Mouse (Mus musculus) hindbrain, embryonic 15.5 days (tissue): Measurements from ENCODE around the gene Vmn1r61. TPM values are rescaled to one million over a fixed set of nuclear protein-coding genes. Genes with fewer than 3 reads are reported as not detected.

ENCODE experiments used
- ATAC-seq: fragments of 200-750 bp; cut with Nextera tagmentation; 2 replicates; pipeline ENCODE4 v1.8.0; 2017; ENCODE audit warnings: low read depth, moderate number of reproducible peaks, moderate TSS enrichment; ENCODE audit not compliant: low FRiP score
- H3K27ac ChIP-seq: fragments of 300-500 bp; sonication (generic); replicated peaks from 2 replicates; pipeline ENCODE4 v1.5.1; 2015; ENCODE audit warnings: mild to moderate bottlenecking, inconsistent platforms
- H3K27me3 ChIP-seq: fragments of 300-500 bp; sonication (generic); 2 replicates; pipeline ENCODE4 v1.6.1; 2015; ENCODE audit warnings: control low read depth, inconsistent platforms
- H3K36me3 ChIP-seq: fragments of 300-500 bp; sonication (generic); 2 replicates; pipeline ENCODE4 v1.6.1; 2015; ENCODE audit warnings: control low read depth, inconsistent platforms
- H3K4me1 ChIP-seq: fragments of 300-500 bp; sonication (generic); replicated peaks from 2 replicates; pipeline ENCODE4 v1.6.1; 2015; ENCODE audit warnings: control low read depth, inconsistent platforms
- H3K4me2 ChIP-seq: fragments of 300-500 bp; sonication (generic); 2 replicates; pipeline ENCODE4 v1.6.1; 2015; ENCODE audit warnings: moderate library complexity, mild to moderate bottlenecking, inconsistent platforms
- H3K4me3 ChIP-seq: fragments of 300-500 bp; sonication (generic); 2 replicates; pipeline ENCODE4 v1.5.1; 2015; ENCODE audit warnings: mild to moderate bottlenecking, inconsistent platforms
- H3K9ac ChIP-seq: fragments of 300-500 bp; sonication (generic); 2 replicates; pipeline ENCODE4 v1.6.1; 2015; ENCODE audit warnings: inconsistent platforms
- H3K9me3 ChIP-seq: fragments of 300-500 bp; sonication (generic); 2 replicates; pipeline ENCODE4 v1.6.1; 2016; ENCODE audit warnings: control low read depth, inconsistent platforms
- polyA plus RNA-seq: library from polyadenylated mRNA; unstranded; fragments of >200 nt; fragmentation: Nextera tagmentation; extraction: Ambion mirVana; gene quantifications from 2 replicates; pipeline ENCODE4 v1.2.1, GENCODE M21; 2015

The Vmn1r61 gene
- not detected in 2 replicates for polyA plus RNA-seq

GRCm38 (mm10) chr7:5613195-5613594 is at the start of gene Vmn1r61:
TSS of gene Vmn1r61 (minus strand) at chr7:5613295.
- H3K4me1 ChIP-seq: no peaks in the 10 kb centered on the region
- H3K4me3 ChIP-seq: no peak within 1 kb of the TSS
- no peak within 1 kb of the TSS for H3K9ac ChIP-seq
- no peak for ATAC-seq
- no peaks in the 10 kb centered on the region for H3K27me3 ChIP-seq
- peaks cover 11% of the 10 kb centered on the region; the same call in 1 of the 2 replicates for H3K9me3 ChIP-seq
- no peak within 1 kb of the TSS for H3K27ac ChIP-seq
- no peaks in the 10 kb centered on the region for H3K36me3 ChIP-seq
- H3K4me2 ChIP-seq: no peak within 1 kb of the TSS

Other genes starting within 250 kb of the Vmn1r61 start
- gene Vmn1r58, start 199.9 kb downstream of the Vmn1r61 start, polyA plus RNA-seq: not detected in 2 replicates
- gene Vmn1r59, start 156.5 kb downstream of the Vmn1r61 start, polyA plus RNA-seq: not detected in 2 replicates
- gene Vmn2r28, start 119.3 kb downstream of the Vmn1r61 start, polyA plus RNA-seq: not detected in 2 replicates
- not detected in 2 replicates for gene Vmn1r60, start 66.0 kb downstream of the Vmn1r61 start, polyA plus RNA-seq
- gene Vmn1r62, start 60.3 kb upstream of the Vmn1r61 start, polyA plus RNA-seq: not detected in 2 replicates
- not detected in 2 replicates for gene Vmn1r63, start 192.2 kb upstream of the Vmn1r61 start, polyA plus RNA-seq